Mouse (Mus musculus) adrenal gland, postnatal 36 days (tissue): ENCODE results near the gene Tas1r1. TPM values are rescaled to one million over a fixed set of nuclear protein-coding genes. Genes with fewer than 3 reads are reported as not detected.
"Not testable (repeated sequence)": the region's sequence is repeated elsewhere in the genome, so short reads cannot be mapped to it uniquely, and the experiment has no call there.

Source experiments
- DNase-seq, 2 experiments: peaks; one replicate each; pipeline ENCODE4 v3.0.0; 2021; ENCODE audit warnings: mixed read lengths in 1 of 2
- total RNA-seq, 2 experiments: library from RNA; stranded (reverse); gene quantifications; 2 replicates each; pipeline ENCODE4 v1.2.3; 2021

Tas1r1 gene
- total RNA-seq, 2 experiments from 2014 or later, result not detected

DNA sequence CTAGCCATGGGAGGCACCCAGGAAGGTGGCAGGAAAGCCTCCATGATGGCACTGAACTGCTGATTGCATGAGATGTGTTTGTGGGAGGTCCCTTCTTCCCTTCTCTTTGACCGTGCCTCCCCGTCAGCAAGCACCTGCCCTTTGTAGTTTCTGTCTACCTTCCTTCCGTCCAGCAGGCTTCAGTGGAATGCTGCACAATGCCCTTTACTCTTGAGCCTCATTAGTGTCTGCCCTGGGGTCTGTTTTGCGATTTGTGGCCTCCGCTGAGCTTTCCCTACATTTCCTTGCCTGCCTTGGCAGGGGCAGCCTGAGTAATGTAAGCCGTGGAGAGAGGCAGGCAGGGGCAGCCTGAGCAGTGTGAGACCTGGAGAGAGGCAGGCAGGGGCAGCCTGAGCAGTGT is 6.2 kb upstream of the Tas1r1 start:
- DNase-seq, result no peak

DNA sequence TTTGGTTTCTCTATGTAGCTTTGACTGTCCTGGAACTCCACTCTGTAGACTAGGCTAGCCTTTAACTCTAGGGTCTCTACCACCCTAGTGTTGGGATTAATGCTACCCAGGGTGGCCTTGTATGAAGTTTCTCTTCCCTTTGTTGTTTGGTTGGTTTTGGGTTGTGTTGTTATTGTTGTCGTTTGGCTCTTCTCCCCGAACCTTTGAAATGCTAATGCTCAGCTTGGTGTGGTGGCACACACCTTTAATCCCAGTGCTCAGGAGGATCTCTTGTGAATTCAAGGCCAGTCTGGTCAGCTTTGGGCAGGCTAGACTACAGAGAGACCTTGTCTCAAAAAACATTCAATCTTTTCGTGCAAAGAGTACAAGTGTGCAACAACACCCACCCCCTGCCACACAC is 4.8 kb upstream of the Tas1r1 start:
- no peak for DNase-seq

DNA sequence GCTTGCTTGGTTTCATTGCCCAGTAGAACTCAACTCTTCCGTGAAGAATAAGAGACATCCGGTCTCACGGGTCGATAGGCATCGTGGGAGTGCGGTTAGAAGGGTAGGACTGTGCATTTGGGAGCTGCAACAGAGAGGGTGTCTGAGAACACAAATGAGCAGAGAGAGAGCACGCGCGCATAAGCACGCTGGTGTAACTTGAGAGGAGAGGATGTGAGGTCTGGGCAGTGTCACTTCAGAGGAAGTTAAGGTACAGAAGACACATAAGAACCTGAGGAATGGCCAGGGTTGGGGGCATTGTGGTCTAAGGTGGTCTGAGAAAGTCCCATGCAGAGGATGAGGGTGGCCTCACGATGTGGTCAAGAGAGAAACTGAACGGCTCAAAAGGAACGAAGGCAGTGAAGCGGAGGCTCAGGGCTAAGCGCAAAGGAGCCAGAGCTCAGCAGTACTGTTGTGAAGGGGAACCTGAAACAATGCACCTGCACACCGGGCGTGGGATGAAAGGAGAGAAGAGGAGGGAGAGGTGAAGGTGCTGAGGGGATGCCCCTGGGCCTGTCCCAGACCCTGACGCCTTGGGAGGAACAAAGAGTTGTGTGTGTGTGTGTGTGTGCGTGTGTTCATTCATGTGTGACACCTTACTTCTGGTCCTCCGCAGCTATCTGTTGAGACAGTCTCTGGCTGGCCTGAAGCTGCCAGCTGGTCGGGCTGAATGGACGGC is 3.7 kb upstream of the Tas1r1 start:
- DNase-seq, result no peak

DNA sequence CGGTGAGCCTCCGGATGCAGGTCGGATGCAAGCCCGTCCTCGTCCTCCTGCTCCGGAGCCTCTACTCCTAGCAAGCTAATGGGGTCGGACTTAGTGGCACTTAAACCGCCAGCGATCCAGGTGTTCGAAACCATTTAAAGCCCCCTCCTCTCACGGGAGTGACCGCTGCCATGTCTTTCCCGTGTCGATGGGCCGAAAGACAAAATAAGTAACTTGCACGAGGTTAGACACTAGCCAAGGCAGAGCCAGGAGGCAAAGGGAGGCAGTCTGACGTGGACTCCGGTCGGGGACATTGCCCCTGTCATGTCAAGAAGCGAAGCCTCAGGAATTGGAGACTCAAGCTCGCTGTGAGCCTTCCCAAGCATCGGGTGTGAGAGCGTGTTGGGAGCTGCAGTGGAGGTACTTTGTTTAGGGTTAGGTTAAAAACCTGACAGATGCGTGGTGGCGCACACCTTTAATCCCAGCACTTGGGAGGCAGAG is 1.5 kb upstream of the Tas1r1 start:
- peak in 1 of 2 experiments; percentile 15 for DNase-seq

DNA sequence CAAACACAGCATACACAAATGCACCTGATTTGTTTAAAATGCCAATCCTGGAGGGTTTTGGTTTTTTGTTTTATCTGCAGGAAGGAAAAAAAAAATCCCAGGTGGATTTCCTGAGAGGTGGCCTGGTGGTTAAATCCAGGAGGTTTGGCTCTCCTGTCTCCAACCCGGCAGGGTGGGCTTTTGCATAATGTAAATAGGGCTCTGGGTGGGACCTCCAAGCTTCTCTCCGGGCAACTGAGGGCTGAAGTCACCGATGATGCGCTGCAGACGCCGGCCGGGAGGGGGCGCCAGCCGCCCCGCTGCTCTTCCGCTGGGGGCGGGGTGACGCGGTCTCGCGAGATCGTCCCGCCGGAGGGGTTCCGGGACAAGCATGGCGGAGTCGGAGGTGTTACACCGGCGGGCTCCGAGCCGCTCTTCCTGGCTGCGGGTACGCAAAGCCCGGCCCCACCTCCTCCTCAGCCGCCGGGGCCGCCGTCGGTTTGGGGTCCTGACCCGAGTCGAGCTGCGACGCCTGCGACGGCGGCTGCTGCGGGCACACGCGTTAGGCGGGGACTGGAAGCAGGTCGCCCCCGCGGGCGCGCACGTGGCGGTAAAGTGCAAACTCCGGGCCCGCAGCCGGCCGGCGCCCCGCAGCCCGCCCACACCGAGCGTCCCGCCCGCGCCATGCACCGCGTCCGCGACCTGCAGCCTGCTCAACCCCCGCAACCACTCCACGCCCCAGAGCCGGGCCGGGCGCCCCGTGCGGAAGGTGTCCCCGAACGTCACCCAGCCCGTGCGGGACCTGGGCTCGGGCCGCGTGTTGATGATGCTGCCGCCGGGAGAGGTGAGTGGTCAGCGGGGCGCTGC is 840 bp upstream of the Tas1r1 start, which contains the start of gene Nol9:
TSS of gene Nol9 (plus strand) at position 337 of the 846 bp plus-strand sequence.
- DNase-seq, result peak; percentile 96 to 98

DNA sequence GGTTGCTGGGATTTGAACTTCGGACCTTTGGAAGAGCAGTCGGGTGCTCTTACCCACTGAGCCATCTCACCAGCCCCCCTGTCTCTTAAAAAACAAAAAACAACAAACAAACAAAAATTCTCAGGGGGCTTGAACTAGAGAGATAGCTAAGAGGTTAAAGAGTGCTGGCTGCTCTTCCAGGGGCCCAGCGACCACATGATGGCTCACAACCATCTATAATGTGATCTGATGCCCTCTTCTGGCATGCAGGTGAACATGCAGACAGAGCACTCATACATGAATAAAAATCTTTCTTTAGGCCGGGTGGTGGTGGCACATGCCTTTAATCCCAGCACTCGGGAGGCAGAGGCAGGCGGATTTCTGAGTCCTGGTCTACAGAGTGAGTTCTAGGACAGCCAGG is 1.9 kb downstream of the Tas1r1 start:
- not testable (repeated sequence) for DNase-seq

DNA sequence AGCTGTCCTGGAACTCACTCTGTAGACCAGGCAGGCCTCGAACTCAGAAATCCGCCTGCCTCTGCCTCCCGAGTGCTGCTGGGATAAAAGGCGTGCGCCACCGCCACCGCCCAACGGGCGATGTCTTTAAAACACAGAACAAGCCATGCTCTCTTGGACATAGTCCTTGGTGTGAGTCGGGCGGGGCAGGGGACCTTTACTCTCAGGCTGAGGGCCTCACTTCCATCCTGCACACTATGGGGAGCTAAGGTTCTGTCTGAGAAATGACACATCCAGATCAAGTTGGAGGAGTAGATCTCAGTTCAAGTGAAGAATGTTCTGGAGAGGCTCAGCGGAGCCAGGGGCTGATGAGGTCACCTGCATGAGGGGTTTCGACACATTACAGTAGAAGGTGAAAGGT is 5.4 kb downstream of the Tas1r1 start:
- DNase-seq, result no peak

DNA sequence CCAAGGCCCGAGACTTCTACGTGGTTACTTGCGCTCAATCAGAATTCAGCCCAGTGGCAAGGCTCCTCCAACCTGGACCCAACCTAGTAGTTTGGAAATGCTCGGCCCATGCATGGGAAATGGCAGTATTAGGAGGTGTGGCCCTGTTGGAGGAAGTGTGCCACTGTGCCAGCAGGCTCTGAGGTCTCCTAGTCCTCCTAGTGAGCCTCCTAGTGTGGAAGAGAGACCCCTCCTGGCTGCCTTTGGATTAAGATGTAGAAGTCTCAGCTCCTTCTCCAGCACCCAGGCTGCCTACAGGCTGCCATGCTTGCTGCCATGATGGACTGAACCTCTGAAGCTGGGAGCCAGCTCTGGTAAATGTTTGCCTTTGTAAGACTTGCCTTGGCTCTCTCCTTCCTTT is 8.4 kb downstream of the Tas1r1 start:
- no peak for DNase-seq

DNA sequence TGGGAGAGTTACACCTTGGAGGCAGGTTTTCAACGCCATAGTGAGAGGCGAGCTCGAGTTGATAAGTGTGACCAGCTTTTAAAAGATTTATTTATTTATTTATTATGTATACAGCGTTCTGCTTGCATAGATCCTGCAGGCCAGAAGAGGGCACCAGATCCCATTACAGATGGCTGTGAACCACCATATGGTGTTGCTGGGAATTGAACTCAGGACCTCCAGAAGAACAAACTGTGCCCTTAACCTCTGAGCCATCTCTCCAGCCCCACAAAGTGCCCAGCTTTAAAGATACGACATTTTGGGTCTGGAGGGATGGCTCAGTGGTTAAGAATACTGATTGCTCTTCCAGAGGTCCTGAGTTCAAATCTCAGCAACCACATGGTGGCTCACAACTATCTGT is 9.3 kb downstream of the Tas1r1 start:
- peak; percentile 25 to 52 for DNase-seq

DNA sequence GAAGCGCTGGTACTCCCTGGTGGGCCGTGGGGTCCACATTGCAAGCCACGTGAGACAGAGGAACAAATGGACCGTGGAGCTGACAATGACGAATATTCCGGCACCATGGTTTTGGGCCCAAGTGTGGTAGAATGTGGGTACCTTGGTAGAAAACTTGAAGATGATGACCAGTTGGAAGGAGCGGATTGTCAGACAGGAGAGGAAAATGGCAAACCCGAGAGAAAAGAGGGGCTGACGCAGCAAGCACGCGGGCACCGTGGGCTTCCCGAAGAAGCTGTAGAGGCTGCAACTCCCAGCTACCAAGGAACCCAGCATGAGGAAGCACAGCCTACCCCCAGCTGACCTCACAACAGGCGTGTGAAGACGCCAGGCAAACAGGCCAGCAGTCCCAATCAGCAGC is 9.9 kb downstream of the Tas1r1 start:
- DNase-seq, result no peak

DNA sequence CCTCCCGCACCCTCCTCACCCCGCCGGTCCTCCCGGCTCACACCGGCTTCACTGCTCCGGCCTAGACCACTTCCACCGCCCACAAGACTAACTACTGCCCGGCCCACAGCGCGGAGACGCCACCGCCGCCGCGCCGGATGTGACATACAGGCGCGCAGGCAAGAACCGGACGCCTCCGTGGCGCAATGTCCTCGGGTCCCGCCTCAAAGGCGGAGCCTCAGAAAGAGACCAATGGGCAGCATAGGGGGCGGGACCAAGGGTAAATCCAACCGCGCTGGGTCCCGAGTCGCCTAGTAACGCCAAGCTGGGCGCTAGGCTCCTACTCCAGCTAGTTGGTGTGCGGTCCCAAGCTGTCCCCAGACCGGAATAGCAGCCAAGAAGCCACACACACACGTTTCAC is 10.8 kb downstream of the Tas1r1 start, which contains the start of gene Zbtb48:
TSS of gene Zbtb48 (minus strand) at position 148 of the 400 bp plus-strand sequence.
- DNase-seq, result peak; percentile 97 to 98

DNA sequence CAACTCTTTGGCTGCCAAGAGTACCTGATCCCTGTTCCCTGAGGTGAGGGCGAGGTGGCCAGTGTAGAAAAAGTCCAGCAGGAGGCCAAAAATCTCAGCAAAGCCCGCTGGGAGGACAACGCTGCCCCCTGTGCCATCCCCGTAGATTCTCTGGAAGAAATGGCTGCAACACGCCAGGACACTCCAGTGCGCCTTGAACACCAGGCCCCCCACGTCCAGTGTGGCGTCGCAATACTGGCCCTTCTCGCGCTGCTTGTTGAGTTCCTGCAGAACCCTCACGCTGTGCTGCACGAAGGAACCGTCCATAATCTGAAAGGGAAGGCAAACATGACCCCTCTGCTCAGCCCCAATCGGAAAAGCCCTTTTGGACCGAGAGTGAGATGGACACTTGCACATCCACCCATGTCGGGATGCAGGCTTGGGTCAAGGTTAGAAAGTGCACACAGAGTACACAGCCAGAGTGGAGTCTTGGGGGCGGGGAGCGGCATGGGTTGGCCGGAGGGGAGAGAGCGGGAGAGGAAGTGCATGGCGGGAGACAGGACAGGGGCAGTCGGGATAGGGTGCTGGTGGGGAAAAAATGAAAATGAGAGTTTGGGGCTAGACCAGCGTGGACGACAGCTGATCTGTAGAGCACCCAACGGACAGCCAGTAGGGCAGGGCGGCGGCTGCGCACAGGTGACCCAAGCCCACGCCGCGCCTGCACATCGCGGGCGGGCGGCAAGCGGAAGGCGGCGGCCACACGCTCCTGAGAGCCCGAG is 11.4 kb downstream of the Tas1r1 start:
- DNase-seq, result peak; percentile 47 to 70

DNA sequence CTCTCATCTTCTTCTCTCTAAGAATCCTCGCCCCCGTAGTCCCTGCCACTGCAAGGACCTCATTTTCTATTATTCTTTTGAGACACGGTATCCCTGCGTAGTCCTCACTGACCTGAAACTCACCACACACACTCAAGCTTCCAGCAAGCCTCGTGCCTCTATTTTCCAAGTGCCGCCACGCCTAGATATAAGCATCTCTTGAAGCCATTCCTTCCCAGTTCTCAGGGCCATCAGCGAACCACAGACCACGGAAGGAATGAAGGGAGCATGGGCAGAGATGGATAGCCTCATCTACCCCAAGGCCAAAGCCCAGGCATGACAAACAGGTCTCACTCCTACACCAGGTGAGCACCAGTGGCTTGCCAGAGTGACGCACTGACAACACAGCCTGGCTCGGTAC is 13.8 kb downstream of the Tas1r1 start:
- no peak for DNase-seq

DNA sequence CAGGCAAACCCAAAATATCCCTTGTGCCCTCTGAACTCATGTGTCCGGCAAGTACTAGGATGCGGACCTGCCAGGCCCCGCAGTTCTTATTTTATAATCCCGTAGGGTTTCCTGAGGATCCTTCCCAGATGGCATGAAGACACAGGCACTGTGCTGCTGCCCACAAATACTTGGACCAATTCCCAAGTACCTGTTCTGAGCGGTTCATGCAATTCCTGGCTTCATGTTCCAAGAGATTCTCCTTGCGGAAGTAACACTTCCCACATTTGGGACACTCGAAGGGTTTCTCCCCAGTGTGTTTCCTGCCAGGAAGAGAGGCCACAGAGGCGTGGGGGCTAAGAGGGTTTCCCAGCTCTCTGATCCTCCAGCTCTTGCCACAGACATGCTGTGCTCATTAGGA is 15.9 kb downstream of the Tas1r1 start:
- DNase-seq, result no peak

DNA sequence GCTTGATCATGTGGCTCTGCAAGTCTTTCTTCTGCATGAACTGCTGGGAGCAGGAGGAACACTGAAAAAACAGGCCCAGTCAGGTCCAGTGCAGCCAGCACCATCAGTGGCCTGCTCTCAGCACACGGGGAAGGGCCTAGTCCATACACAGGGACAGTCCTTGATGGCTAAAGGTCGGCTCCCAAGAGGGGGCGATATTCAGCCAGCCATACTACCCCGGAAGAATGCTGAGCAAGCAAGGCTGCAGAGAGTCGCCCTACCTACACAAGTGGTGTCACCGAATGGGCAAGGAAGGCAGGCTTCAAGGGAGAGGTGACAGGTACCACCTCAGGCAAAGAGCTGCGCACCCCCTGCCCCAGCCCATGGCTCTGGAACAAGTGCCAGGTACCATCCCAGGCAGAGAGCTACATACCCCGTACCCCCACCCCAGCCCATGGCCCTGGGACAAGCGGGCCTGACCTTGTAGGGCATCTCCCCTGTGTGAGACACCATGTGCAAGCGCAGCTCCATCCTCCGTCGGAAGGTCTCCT is 16.7 kb downstream of the Tas1r1 start:
- DNase-seq, result no peak

DNA sequence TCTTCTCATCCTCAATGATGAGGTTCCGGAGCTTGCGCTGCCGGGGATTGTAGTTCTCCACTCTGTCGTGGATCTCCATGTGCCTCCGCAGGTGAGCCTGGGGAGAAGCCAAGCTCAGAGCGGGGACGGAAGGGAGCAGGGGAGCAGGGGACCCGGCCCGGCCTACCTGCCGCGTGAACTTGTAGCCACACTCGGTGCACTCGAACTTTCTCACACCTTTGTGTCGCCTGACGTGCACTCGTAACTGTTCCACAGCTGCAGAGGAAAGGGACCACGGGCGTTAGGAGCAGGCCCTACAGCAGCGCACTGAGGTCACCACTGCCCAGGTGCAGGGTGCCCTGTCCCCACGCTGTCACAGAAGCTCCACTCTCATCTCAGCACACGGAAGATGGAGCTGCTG is 18.3 kb downstream of the Tas1r1 start:
- no peak for DNase-seq

DNA sequence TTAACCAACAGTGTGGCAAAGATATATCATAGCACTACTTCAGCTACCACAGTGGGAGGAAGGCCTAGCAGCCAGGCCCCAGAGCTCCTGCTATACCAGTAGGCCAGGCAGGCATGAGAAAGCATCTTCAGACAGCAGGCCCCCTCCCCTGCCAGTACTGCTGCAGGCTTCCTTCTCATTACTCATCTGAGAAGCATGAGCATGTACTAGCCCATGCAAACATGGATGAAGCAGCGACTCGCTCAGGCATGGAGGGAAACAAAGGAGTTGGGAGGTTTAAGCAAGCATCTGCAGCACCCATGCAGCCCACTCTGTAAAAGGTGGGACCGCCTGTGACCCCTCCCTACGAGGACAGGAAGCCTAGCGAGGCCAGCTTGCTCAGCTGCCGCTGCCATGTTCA is 19.3 kb downstream of the Tas1r1 start:
- DNase-seq, result no peak

DNA sequence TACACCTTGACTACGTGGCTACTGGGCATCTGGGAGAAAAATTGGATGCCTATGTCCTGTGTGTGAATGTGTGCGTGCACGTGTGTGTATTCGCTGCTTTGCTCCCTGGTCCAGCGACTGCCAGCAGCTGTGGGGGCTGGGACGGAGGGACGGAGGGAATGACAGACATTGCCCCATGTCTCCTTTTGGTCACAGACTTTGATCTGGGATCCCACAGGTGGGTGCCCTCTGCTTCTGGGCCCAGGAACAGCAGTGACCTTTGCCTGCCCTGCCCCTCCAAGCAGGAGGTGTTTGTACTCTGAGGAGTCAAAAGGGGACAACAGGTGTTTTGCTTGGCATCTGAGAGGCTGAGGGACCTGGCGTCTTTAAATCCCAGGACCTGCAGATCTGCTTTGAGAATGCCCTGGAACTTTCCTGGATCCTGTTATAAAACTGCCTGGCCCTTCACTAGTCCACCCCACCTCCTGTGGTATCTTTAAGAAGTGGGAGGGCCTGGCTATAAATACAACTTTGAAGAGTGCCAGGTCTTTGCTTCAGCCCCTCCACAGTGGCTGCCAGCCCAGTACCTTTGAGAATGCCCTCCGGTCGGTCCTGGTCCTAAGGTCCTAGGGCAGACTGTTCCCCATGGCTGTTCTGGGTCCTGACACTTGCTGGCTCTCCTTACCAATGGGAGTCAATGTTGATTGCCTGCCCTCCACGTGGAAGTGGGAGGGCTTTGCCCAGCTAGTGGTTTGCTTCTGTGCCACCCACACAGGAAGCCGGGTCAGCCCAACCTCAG is 25.1 kb downstream of the Tas1r1 start:
- DNase-seq, result no peak

DNA sequence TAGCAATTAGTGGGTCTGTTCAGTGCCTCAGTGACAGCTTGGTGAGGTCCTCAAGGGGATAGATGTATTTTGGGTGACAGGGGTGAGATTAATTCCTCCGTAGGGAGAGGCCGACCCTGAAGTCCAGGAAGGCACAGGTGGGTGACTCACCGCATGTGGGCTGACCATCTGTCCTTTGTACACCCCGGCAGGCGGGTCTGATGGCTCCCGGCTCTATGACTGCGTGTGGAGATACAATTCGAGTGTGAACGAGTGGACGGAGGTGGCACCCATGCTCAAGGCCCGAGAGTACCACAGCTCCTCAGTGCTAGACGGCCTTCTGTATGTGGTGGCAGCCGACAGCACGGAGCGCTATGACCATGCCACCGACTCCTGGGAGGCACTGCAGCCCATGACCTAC is 26.3 kb downstream of the Tas1r1 start:
- DNase-seq, result no peak

DNA sequence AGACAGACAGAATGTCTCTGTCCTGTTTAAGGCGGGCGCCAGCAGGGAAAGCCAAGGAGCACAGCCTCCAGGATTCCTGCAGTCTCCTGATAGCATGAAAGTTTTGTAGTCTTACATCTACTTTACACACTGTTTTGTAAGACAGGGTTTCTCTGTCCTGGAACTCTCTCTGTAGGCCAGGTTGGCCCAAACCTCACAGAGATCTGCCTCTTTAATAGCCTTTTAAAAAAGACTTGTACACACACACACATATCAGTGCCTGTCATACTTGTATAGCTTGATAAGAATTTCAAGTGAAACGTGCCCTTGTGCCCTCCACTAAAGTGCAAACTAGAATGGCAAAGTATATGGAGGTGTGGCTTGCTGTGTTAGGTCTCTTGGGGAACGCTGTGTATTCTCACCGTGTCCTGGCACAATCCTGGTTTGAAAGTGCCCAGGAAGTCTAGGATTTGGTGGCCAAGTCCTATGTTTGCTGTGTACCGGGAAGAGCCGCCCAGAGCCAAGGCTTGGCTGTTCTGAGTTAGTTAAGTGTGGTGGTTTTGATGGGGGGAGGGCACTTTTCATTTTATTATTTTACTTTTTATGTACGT is 27.1 kb downstream of the Tas1r1 start:
- DNase-seq, result no peak

DNA sequence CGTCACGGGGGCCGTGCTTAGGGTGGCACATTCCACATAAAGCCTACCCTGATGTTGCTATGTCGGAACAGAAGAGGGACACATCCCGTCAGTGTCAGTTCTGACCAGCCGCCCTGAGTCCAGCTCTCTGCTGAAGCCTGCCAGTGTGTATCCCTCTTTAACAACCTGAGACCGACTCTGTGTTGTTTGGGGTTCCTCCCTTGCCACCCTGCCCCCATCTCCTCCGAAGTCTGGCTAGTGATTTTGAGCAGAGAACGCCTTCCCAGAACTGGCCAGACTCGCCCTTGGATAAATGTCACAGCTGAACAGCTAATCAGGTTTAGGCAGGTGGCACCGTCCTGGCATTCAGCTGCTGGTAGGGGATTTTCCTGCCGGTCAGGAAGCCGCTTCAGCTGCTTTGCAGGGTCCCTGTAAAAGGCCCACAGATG is 27.6 kb downstream of the Tas1r1 start:
- peak in 1 of 2 experiments; percentile 17 for DNase-seq
